Mouse (Mus musculus) erythroblast, embryonic 14.5 days (primary cell): ENCODE data around the gene Urm1.

Experiments
- GATA1 ChIP-seq: IDR thresholded peaks from 2 replicates; pipeline ENCODE4 v1.6.1; 2012; ENCODE audit warnings: low read length, inconsistent platforms, mixed read lengths
- TAL1 ChIP-seq: IDR thresholded peaks from 3 replicates; pipeline ENCODE4 v1.6.1; 2012; ENCODE audit warnings: low read length, inconsistent platforms, mixed read lengths

DNA sequence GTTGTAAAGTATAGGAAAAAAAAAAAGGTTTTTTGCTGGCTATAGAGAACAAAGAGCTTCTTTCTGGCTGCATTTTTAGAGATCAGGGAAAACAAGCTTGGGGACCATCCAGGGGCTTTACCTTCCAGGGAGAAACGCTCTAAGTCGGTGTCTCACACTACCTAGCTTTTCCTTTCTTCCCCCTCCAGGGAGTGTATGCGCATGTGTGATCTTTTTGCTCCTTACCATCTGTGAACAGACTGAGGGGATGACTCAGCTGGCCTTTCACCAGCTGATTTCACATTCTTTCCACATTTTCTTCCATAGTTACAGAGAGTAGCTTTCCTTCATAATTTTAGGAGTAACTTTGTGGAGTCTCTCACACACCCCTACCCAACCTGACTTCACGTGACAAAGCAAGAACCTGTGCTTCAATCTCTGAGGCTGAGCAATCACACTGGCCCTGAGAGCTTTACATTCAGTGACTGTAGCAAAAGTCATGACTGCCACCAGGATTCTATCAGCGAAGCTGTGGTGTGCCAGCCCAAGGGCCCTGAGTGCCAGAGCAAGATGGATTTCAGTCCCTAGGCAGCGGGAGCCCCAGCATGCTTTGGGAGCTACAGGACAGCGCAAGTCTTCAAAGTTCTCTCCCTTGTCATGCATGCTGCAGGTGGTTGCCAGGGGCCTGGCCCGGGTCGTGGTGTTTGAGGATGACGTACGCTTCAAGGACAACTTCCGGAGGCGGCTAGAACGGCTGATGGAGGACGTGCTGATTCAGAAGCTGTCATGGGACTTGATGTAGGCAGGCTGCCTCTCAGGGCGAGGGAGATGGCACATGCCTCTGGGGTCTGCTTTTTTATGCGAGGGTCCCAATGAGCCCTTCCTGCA is 60.3 kb downstream of the Urm1 start:
- TF ChIP-seq TAL1 (no peak), GATA1 (no peak)
